8 mouse cellular contexts compared by ENCODE assay signal in the genomic region with DNA sequence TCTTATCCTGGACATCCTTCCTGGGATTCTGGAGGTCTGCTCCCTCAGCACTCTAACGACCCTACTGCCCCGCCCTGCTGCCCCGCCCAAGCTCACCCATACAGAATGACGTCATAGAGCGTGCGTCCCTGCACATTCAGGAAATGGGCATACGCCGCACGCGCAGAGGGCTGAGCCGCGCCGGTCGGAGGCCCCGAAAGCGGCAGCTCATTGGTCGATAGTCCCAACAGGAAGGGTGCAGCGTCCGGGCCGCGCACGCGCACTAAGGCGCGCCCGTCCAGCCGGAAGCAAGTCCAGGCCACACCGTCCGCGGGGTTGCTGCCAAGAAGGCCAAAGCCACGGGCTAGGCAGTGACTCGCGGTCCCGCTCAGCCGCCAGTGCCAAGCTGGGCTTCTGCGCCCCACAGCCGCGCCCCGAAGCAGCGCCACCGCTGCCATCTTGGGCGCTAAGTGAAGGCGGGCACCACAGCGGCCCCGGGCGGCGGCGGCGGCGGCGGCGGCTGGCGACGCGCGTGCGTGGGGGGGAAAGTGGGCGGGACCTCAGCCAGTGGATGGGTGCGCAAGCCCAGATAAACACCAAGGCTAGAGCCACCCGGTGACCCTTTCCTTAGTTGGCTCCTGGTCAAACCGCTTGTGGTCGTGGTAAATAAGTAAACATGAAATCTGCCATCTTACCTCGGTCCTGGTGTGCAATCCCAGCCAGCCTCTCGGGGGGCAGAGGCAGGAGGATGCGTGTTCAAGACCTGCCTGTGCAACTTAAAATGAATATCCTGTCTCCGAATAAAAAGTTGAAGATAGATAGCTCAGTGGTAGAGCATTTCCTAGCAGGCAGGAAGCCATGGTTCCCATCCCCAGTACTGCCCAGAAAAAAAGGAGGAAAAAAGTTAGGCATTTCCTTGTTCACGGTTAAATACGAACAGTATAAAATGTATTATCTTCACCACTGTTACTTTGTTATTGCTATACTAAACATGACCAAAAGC. TPM values are rescaled to one million over a fixed set of nuclear protein-coding genes. Genes with fewer than 3 reads are reported as not detected.
DNase-seq lines count a peak whose midpoint lies in the region; ATAC-seq lines count a peak whose summit lies in the region.

TSS of gene Iba57 (minus strand) at position 485 of the 982 bp plus-strand sequence.

- H3K36me3 ChIP-seq in hindbrain, embryonic 14.5 days (replicated peaks; ENCODE audit: control insufficient read depth, insufficient read depth): peaks cover 8% of the 10 kb centered on the region; the same call in 1 of the 2 replicates

- no peaks in the 10 kb centered on the region for H3K9me3 ChIP-seq in hindbrain, embryonic 14.5 days (ENCODE audit: control insufficient read depth, low read length)

- peak; percentile 99 for DNase-seq in NIH3T3 (ENCODE audit: low read depth)
- DNase-seq in cerebellum, postnatal 10 days: peak; percentile 97 to 98
- peak; percentile 97 to 99 for DNase-seq in frontal cortex, postnatal 14 days (ENCODE audit: low spot score in 2 of 2)
- peak; percentile 97 for DNase-seq in hindbrain, embryonic 14.5 days (ENCODE audit: low spot score)
- DNase-seq in layer of hippocampus, postnatal 36 days: peak; percentile 98 to 99
- DNase-seq in lung, postnatal 36 days: peak; percentile 99
- peak; percentile 99 for DNase-seq in retina, postnatal 1 day
- peak; percentile 95 to 98 for DNase-seq in urinary bladder, adult 18-20 months (ENCODE audit: low spot score in 2 of 2)

- H3K4me2 ChIP-seq in hindbrain, embryonic 14.5 days (replicated peaks): peak within 1 kb of the TSS; percentile 73

- peak within 1 kb of the TSS; percentile 99 for H3K27ac ChIP-seq in hindbrain, embryonic 14.5 days

- peak within 1 kb of the TSS; percentile 58 for H3K4me3 ChIP-seq in hindbrain, embryonic 14.5 days (replicated peaks; ENCODE audit: low read length)

- ATAC-seq in hindbrain, embryonic 14.5 days (ENCODE audit: low FRiP score): peak; percentile 98

- peak within 1 kb of the TSS; percentile 78 for H3K9ac ChIP-seq in hindbrain, embryonic 14.5 days

- peaks cover 16% of the 10 kb centered on the region for H3K4me1 ChIP-seq in hindbrain, embryonic 14.5 days (replicated peaks; ENCODE audit: control insufficient read depth, insufficient read depth, low read length)

- no peaks in the 10 kb centered on the region for H3K27me3 ChIP-seq in hindbrain, embryonic 14.5 days (ENCODE audit: control insufficient read depth, insufficient read depth, low read length)

- 3% methylated on average over 68 of the region's 68 CpGs for WGBS in hindbrain, embryonic 14.5 days

RNA-seq across cellular contexts. Expression of gene Iba57, which starts in this region (rescaled TPM):
- 3.4 and 3.7 TPM in 2 replicates for polyA plus RNA-seq in hindbrain, embryonic 14.5 days (2014; fragmentation: Nextera tagmentation; extraction: Ambion mirVana)
- total RNA-seq in layer of hippocampus, postnatal 36 days (2021): 1 to 10 TPM; 8.5 to 8.6 TPM

Comparison
In these comparisons a context has a peak if more than half of its experiments do, and no peak if none do; other contexts are left out.
1. Peak in every context shown above with its lines: DNase-seq, ATAC-seq, H3K4me3 ChIP-seq and H3K27ac ChIP-seq.